Mouse (Mus musculus): ENCODE measurements around the gene Ttc1. TPM values are rescaled to one million over a fixed set of nuclear protein-coding genes. Genes with fewer than 3 reads are reported as not detected.
A peak's percentile ranks its signal among the peaks of the same experiment; 100 is the strongest.

Gene Ttc1
- polyA plus RNA-seq, 1 experiment from 2014 or later, result 83.9 TPM

DNA sequence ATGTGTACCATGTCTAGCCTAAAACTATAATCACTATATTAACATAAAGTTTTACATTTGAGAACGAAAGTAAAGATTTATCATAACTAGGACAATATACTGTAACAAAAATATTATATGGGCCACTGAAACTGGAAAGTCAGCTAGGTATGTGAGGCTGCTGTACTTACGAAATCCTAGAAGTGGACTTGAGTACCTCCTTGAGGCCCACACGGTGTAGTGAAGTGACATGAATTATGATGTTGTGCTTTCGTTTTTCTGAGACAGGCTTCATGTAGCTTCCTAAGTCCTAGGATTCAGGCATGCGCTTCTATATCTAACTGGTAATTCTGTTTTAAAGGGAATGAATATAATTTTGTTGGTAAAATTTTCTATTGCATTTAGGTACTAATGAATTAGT is 49.2 kb downstream of the Ttc1 start:
- peaks cover 4% of the 10 kb centered on the region; the same call in 1 of the 2 replicates for H3K4me1 ChIP-seq
- no peak for ATAC-seq (ENCODE audit: low FRiP score)
- no peaks in the 10 kb centered on the region for H3K9me3 ChIP-seq
- H3K4me3 ChIP-seq (replicated peaks), result no peak overlapping the region
- H3K27ac ChIP-seq, result no peak overlapping the region
- H3K27me3 ChIP-seq, result no peaks in the 10 kb centered on the region
- no peak overlapping the region for H3K9ac ChIP-seq
- 88% methylated on average over 5 of the region's 5 CpGs for WGBS
- no peak overlapping the region for H3K4me2 ChIP-seq
- H3K36me3 ChIP-seq (replicated peaks), result peaks cover 35% of the 10 kb centered on the region

- ATAC-seq (ENCODE audit: low FRiP score), result no peak
- peaks cover 51% of the 10 kb centered on the region for H3K36me3 ChIP-seq (replicated peaks)
- no peak overlapping the region for H3K27ac ChIP-seq
- H3K4me2 ChIP-seq, result no peak overlapping the region
- no peaks in the 10 kb centered on the region for H3K9me3 ChIP-seq
- 86% methylated on average over 4 of the region's 4 CpGs for WGBS
- H3K9ac ChIP-seq, result no peak overlapping the region
- H3K4me1 ChIP-seq, result peaks cover 4% of the 10 kb centered on the region; the same call in 1 of the 2 replicates
- no peak overlapping the region for H3K4me3 ChIP-seq (replicated peaks)
- H3K27me3 ChIP-seq, result no peaks in the 10 kb centered on the region
Measured at GRCm38 (mm10) chr11:43696623-43697022, 51.2 kb downstream of the Ttc1 start.

- H3K27ac ChIP-seq, result no peak overlapping the region
- H3K9me3 ChIP-seq, result no peaks in the 10 kb centered on the region
- no peaks in the 10 kb centered on the region for H3K27me3 ChIP-seq
- H3K4me3 ChIP-seq (replicated peaks), result no peak overlapping the region
- no peak for ATAC-seq (ENCODE audit: low FRiP score)
- H3K36me3 ChIP-seq (replicated peaks), result peaks cover 59% of the 10 kb centered on the region
- H3K9ac ChIP-seq, result no peak overlapping the region
- H3K4me1 ChIP-seq, result peaks cover 8% of the 10 kb centered on the region
- H3K4me2 ChIP-seq, result no peak overlapping the region
- 92% methylated on average over 1 of the region's 1 CpGs for WGBS
Measured at GRCm38 (mm10) chr11:43688850-43689249, 59.0 kb downstream of the Ttc1 start.

GRCm38 (mm10) chr11:43682415-43683217 is 65.2 kb downstream of the Ttc1 start:
- Histone ChIP-seq H3K9me3 (no peaks in the 10 kb centered on the region), H3K27ac (peak overlapping the region; percentile 97), H3K27me3 (no peaks in the 10 kb centered on the region), H3K4me3 (replicated peaks) (peak overlapping the region; percentile 94), H3K4me1 (peaks cover 23% of the 10 kb centered on the region), H3K36me3 (replicated peaks) (peaks cover 10% of the 10 kb centered on the region), H3K4me2 (peak overlapping the region; percentile 77), H3K9ac (peak overlapping the region; percentile 97)
- ATAC-seq (ENCODE audit: low FRiP score), result peak; percentile 37
- WGBS, result under 1% methylated on average over 70 of the region's 72 CpGs

GRCm38 (mm10) chr11:43681472-43682414 is 66.1 kb downstream of the Ttc1 start, which contains the start of gene Pwwp2a:
Gene Pwwp2a (plus strand): TSS chr11:43681998.
- peaks cover 6% of the 10 kb centered on the region; the same call in 1 of the 2 replicates for H3K36me3 ChIP-seq (replicated peaks)
- peak; percentile 99 for ATAC-seq (ENCODE audit: low FRiP score)
- H3K9ac ChIP-seq, result peak within 1 kb of the TSS; percentile 97
- 1% methylated on average over 61 of the region's 87 CpGs for WGBS
- peak within 1 kb of the TSS; percentile 97 for H3K27ac ChIP-seq
- H3K4me1 ChIP-seq, result peaks cover 23% of the 10 kb centered on the region
- H3K9me3 ChIP-seq, result no peaks in the 10 kb centered on the region
- peak within 1 kb of the TSS; percentile 94 for H3K4me3 ChIP-seq (replicated peaks)
- H3K27me3 ChIP-seq, result no peaks in the 10 kb centered on the region
- H3K4me2 ChIP-seq, result peak within 1 kb of the TSS; percentile 77

Other genes with a start within 250 kb of the Ttc1 start
- gene Ccnjl, start 219.2 kb downstream of the Ttc1 start, polyA plus RNA-seq (2016; fragmentation: Nextera tagmentation; extraction: Ambion mirVana), result 20.6 and 22.1 TPM in 2 replicates
- gene 4933415A04Rik, start 161.0 kb downstream of the Ttc1 start, polyA plus RNA-seq (2016; fragmentation: Nextera tagmentation; extraction: Ambion mirVana), result 5.8 and 6.1 TPM in 2 replicates
- gene Fabp6, start 146.5 kb downstream of the Ttc1 start, polyA plus RNA-seq (2016; fragmentation: Nextera tagmentation; extraction: Ambion mirVana), result not detected in 2 replicates
- 44.9 and 48.4 TPM in 2 replicates for gene Pwwp2a, start 66.0 kb downstream of the Ttc1 start, polyA plus RNA-seq (2016; fragmentation: Nextera tagmentation; extraction: Ambion mirVana)
- gene Adra1b, start 153.2 kb upstream of the Ttc1 start, polyA plus RNA-seq (2016; fragmentation: Nextera tagmentation; extraction: Ambion mirVana), result 0.37 and 0.67 TPM in 2 replicates

All from forebrain, embryonic 12.5 days (tissue).